Mouse (Mus musculus) spleen, adult 2 months (tissue): ENCODE data around the gene 9130213A22Rik.

Experiments used
- CTCF ChIP-seq: fragments of 200-500 bp; IDR thresholded peaks from 2 replicates; pipeline ENCODE4 v1.5.1; 2011; ENCODE audit warnings: mild to moderate bottlenecking, inconsistent platforms; ENCODE audit not compliant: insufficient read depth, insufficient read length, insufficient replicate concordance; ENCODE audit errors: extremely low read depth
- POLR2A ChIP-seq: fragments of 200-500 bp; IDR thresholded peaks from 2 replicates; pipeline ENCODE4 v1.6.1; 2011; ENCODE audit warnings: low read depth, low read length, inconsistent platforms

- TF ChIP-seq CTCF (no peak), POLR2A (no peak)
These were observed 46.5 kb downstream of the 9130213A22Rik start for GRCm38 (mm10) chr11:69075764-69076479.
